Mouse (Mus musculus) common myeloid progenitor, adult 5-6 weeks (primary cell): Measurements from ENCODE around the gene Prrg2. TPM values are rescaled to one million over a fixed set of nuclear protein-coding genes. Genes with fewer than 3 reads are reported as not detected.

Experiments used
- ATAC-seq: replicated peaks from 2 replicates; pipeline ENCODE4 v1.8.0; 2016; ENCODE audit warnings: low read depth, mild to moderate bottlenecking, moderate TSS enrichment, inconsistent platforms; ENCODE audit not compliant: poor library complexity, severe bottlenecking
- total RNA-seq: library from RNA; stranded (forward); fragments of 200-1000, 187-1606 nt; gene quantifications from 2 replicates; pipeline ENCODE4 v1.2.3, GENCODE M21; 2017

Gene Prrg2
- total RNA-seq, 1 experiment from 2014 or later = 3.8 TPM

DNA sequence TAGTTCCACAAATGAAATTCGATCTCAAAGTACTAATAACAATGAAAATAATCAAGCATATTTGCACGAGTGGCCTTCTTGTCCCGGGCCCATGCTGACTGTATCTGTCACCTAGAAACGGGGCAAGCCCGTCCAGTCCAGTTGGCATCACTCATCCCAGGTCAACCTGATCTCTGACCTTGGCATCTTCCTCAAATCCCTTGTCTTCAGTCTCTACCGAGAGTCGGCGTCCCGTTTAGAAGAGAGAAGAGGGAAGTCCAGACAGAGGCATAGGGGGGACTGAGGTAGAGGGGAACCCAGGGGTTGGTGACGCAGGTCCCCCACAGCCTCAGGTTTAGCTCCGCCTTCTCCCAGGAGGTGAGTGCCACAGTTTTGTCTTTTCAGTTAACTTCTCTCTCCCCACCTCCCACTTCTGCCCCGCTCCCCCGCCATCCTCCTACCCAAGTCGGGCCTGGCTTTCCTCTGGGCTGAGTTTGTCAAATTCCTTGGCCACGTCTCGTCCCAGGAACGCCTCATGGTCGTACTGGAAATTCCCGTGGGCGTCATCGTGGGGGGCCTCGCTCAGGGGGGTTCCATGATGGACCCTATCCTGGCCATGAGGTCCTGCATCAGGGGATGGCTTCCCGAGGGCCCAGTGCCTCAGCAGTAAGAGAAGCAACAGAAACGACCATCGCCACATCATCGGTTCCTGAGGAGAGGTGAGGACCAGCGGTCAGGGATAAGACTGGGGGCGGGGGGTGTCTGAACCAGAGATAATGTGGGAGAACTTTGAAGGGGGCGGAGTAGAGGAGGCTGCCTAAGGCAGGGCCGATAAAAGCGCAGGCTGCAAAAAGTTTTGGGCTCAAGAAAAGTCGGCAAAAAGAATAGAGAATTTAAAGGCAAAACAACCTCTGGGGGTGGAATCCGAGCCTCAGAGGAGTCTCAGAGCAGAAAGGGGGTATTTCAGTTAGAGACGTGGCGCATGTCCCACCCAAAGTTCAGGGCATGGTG lies 28.8 kb upstream of the Prrg2 start:
- peak; percentile 61 for ATAC-seq

DNA sequence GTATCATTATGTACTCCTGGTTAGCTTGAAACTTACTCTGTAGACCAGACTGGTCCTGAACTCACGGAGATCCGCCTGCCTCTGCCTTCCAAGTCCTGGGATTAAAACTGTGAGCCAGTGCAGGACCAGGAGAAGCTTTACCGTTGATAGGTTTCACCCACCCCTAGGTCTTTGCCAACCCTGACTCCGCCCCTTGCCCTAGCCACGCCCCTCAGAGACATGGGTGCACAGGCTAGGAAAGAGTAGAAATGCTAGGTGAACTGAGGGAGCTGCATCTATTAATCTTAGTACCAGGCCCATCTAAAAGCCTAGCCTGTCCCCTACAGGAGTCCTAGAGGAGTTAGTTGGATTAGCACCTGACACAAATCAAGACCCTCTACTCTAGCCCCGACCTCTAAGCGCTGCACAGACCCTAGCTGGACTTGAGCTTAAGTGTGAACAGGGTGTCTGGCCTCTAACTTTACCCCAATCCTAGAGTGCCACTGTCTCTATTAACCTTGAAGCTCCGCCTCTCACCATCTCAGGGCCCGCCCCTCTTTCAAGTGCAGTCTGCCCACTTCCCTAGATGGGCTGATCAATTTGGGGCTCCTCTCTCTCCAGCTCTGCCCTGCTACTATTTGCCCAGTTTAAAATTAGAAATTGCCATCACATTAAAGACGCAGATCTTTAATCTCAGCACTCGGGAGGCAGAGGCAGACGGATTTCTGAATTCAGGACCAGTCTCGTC lies 27.9 kb upstream of the Prrg2 start:
- peak; percentile 62 for ATAC-seq

DNA sequence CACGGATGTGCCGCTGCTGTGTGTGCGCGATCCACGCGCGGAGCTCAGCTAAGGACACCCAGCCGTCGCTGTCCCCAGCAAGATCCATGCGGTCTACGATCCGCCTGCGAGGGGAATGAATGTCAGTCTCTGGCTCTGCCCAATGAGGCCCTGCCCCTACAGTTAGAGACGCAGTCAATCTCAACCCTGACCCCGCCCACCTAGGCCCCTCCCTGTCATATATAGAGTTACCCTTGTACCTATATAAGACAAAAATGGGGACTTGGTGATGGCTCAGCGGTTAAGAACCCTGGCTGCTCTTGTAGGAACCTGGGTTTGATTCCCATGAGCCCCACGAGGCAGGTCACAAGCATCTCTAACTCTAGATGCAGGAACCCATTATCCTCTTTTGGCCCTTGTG lies 26.1 kb upstream of the Prrg2 start:
- no peak for ATAC-seq

DNA sequence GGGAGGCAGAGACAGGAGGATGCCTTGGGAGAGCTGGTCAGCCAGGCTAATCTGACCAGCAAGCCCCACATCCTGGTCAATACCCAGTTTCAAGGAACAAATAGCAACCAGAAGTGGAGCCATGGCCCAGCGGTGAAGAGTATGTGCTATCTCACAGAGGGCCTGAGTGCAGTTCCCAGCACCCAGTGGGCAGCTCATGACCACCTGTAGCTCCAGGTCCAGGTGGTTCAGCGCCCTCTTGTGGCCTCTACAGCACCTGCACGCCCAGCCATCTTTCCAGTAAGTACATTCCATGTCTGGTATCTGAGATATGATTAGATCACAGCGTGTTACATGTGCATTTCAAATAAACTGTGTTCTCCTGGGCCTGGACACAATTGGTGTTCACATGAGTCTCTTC lies 23.6 kb upstream of the Prrg2 start:
- ATAC-seq = no peak

DNA sequence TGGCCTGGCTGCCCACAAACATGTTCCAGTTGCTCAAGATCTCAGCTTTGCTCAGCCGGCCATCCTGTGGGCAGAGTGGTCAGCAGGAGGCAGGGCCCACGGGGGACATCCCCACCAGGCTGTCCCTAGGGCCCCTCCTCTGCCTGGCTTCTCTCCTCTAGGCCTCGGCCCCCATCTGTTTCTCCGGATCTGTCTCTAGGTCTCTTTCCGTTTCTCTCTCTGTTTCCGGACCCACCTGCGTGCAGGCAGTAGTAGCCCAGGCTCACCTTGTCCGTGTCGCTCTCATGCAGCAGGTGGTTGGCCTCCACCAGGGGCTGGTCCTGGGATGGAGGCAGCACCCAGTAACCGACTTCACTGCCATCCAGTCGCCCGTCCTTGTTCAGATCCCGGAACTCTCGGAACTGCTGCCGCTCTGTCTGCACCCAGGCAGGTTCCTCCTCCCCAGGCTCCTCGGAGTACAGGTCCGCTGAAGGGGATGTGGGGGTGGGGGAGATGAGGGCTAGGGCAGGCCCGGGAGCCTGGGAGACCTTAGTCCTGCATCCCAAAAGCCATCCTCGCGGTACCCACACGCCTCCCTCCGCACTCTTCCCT lies 20.9 kb upstream of the Prrg2 start:
- ATAC-seq = no peak

DNA sequence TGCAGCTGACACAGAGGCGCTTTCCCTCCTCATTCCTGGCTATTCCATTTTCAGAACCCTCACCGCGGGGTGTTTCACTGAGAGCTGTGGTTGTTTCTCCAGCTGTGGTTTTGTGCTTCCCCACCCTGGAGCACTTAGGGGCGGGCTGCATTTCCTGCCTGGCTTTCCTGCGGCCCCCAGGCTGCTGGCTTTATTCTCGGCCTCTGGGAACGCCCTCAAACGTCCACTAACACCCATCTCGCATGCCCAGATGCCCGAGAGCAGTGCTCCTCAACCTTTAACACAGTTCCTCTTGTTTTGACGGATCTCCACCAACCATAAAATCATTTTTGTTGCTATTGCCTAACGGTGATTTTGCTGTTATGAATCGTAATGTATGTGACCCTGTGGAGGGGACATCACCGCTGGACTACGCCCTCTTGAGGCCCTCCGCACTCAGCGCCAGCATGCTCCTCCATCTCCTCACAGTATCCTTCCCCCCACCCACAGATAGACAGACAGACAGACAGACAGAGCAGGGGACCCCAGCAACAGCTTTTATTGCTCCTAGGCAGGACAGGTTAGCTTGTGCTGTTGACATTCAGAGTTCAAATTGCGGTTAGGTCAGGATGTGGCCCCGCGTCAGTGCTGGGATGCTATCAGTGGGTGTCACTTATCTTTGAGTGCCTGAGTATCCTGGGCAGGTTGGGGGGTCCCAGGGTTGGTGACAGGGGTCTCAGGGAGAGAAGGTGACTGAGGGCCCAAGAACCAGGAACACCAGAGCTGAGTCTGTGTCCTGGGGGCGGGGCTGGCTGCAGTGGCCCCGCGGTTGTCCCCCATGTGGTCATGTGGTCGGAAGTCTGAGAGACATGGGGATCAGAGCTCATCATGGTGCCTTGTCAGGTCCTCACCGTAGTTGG lies 20.2 kb upstream of the Prrg2 start:
- ATAC-seq = peak; percentile 76

DNA sequence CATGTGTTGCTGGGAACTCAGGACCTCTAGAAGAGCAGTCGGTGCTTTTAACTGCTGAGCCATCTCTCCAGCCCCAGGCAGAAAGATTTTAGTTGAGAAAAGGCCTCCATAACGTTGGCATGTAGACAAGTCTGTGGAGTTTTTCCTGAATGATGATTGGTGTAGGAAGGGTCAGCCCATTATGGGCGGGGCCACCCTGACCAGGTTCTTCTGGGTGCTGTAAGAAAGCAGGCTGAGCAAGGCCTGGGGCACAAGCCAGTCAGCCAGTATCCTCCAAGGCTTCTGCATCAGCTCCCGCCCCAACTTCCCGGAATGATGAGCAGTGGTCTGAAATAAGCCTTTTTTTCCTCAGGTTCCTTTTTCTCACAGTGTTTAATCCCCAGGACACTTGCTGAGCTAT lies 18.5 kb upstream of the Prrg2 start:
- no peak for ATAC-seq

DNA sequence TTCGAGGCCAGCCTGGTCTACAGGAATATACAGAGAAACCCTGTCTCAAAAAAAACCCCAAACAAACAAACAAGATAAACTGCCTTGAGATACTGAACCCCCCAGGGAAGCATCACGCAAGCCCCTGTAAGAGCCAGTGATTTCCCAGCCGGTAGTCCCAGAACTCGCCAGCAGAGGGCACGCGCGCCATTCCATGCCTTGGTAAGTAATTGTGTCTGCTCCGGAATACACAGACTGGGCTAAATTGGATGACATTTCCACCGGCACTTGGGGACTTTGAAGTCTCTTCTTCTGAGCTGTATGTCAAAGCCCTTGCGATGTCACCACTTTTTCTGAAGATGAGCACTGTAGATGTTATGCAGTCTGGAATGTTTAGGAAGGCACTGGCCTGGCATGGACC lies 17.4 kb upstream of the Prrg2 start:
- peak; percentile 49 for ATAC-seq

DNA sequence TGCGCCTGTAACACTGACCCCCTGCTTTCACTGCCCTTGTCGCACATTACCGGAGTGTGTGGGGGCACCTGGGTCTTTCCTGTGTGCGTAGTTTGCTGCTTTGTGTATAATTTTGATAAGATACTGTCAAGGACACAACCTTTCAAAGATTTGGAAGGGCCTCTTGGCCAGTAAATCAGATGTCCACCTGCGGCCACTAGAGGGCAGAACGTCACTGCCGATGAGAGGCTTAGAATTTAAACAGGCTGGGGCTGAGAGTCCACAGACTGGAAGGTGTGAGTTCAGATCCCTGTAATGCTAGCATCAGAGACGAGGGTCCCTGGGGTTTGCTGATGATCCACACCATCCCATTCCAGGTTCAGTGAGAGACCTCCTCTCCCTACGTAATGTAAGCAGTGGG lies 16.0 kb upstream of the Prrg2 start:
- ATAC-seq = no peak; the same call in 1 of the 2 replicates

DNA sequence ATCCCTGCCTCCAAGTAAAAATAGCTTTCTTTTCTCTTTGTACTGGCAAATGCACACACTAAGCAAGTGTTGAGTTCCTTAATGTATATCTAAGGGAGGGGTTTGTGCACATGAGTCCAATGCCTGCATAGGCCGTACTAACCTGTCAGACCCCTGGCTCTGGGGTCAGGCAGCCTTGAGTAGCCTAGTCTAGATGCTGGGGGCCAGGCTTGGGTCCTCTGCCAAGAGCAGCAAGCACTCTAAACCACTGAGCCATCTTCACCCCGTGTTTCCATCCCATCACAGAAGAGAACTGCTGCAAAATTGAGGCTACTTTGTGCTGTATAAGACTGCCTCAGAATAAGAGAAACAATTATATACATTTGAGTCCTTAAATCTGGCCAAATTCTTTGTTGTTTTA lies 15.4 kb upstream of the Prrg2 start:
- no peak for ATAC-seq

DNA sequence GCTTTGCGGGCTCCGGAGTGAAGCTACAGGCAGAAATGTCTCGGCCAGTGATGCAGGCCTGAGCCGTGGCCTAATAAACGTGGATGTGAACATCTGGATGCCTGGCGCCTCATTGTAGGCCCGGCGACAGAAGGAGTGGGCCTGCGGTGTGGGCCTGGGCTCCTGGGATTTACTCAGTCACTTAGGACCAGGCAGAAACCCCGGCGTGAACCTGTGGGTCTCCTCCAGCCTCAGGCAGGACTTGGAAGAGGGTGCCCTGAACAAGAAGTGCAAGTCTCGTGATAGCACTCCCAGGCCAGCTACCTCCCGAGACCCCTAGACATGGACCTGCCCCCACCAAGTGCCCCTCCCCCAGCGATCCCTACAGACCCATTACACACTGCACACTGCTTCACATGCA lies 14.8 kb upstream of the Prrg2 start:
- no peak for ATAC-seq

DNA sequence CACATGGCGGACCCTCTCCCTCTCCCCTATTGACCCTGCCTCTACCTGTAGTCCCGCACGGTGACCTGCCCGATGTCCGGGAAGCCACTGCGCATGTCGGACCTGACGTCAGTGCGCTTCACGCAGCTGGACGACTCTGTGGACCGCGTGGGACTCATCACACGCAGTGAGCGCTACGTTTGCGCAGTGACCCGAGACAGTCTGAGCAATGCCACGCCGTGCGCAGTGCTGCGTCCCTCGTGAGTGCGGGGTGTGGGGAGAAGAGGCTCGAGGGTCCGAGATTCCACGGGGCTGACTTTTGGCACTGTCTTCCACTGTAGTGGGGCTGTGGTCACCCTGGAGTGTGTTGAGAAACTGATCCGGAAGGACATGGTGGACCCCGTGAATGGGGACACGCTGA lies 14.0 kb upstream of the Prrg2 start:
- ATAC-seq = no peak

DNA sequence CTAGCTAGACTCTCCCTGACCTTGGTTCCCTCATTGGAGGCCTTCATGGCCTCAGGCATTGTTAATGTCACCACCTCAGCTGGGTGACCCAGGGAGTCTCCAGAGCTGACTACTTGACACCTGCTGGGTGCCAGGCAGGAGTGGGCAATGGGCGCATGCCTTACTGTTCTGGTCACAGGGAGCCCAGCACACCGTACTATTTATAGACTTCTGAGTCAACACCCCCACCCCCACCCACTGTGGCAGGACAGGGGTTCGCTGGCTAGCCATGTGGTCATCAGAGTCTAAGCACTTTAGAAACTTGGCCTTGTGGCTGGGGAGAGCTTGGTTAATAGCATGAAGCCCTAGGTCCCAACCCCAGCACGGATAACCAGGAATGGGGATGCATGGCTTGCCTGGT lies 12.9 kb upstream of the Prrg2 start:
- no peak for ATAC-seq

DNA sequence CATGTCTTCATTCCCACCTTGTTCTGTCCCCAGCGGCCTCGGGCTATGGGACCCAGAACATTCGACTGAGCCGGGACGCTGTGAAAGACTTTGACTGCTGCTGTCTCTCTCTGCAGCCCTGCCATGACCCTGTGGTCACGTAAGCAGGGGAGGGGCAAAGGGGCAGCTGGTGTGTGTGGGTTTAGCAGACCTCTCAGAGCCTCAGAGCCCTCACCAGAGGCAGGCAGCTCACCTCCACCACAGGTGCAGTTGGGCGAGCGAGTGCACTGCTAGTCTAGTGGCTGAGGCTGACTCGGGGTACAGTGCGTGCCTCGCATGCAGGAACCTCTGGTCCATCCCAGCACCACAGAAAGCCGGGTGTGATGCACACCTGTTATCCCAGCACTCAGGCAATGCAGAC lies 11.5 kb upstream of the Prrg2 start:
- no peak for ATAC-seq

DNA sequence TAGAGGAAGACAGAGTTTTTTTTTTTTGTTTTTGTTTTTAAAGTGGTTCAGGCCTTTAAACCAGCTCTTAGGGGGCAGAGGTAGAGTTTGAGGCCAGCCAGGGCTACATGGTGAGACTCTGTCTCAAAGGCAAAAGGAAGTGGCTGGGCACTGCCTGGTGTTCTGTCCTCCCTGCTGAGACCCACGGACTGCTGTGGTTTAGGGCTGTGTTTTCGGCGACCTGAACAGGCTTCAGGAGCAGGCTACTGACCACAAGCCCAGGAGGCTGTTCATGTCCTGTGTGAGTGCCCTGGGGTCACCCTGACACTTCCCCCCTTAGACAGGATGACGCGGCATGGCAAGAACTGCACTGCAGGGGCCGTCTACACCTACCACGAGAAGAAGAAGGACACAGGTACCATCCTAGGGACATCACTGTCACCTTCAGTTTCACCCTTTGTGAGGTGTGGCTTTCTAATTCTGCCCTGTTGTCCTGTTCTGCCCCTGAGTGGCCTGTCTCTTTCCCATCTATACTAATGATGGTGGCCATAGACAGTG lies 10.8 kb upstream of the Prrg2 start:
- no peak for ATAC-seq

DNA sequence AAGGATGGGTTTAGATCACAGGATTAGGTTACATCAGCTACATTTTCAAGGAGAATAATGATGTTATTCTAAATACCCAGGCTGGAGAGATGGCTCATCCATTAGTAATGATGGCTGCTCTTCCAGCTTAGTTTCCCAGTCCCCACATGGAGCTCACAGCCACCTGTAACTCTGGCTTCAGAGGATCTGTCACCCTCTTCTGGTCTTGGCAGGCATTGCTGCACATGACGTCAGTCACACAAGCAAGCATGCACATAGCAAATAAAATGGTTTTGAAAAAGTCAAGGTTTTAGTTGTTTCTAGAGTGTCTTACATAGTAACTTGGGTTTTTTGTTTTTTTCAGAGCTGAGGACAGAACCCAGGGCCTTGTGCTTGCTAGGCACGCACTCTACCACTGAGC lies 9.8 kb upstream of the Prrg2 start:
- ATAC-seq = no peak

DNA sequence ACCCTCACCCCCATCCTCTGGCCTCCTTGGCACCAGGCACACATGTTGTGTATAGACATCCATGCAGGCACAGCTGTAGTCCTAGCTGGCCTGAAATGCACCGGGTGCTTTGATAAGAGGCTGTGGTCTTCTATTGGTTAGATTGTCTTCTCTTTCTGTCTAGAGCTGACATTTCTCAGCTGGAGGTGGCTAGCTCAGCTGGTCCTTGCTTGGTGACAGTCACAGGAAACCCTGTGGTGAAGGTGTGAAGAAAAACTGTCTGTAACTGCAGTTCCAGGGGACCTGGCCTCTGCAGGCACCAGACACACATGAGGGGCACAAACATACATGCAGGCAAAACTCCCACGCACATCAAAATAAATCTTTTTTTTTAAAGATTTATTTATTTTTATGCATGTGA lies 7.2 kb upstream of the Prrg2 start:
- no peak for ATAC-seq

DNA sequence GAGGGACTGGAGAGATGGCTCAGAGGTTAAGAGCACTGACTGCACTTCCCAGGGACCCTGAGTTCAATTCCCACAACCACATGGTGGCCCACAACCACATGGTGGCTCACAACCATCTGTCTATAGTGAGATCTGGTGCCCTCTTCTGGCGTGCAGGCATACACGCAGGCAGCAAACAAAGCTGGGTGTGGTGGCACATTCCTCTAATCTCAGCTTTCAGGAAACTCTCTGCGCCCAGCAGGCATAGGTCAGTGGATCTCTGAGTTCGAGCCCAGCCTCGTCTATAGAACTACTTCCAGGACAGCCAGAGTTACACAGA lies 5.5 kb upstream of the Prrg2 start:
- peak; percentile 57 for ATAC-seq

DNA sequence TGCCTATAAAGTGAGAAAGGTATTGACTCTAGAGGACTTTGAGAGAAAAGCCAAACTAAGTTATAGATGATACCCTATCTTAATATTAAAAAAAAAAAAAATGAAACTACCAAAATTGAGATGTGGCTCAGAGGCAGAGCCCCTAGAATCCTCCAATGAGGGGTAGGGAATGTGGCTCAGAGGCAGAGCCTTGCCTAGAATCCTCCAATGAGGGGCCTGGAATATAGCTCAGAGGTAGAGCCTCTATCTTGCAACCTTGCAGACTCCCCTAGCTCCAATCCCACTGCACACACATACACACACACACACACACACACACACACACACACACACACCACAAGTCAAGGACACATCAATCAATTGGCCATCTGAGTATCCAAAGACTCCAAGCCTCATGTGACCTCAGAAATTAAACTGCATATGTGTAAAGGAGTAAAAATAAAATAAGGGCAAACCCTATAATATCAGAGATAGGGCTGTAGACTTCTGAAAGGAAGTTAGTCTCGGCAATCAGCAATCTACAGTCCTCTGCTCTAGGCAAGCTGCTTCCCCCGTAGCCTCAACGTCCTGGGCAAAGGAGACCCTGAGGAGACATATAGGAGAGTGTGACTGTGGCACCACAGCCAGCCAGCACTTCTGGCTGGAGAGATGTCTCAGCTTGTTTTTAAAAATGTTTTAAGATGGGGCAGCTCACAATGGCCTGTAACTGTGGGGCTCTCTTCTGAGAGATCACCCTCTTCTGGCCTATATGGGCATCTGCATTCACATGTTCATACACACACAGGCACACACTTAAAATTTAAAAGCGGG lies 4.9 kb upstream of the Prrg2 start:
- peak; percentile 43 for ATAC-seq
